Mouse (Mus musculus): ENCODE results near the gene Aldh1a2. TPM values are rescaled to one million over a fixed set of nuclear protein-coding genes. Genes with fewer than 3 reads are reported as not detected.
A peak's percentile ranks its signal among the peaks of the same experiment; 100 is the strongest.

Aldh1a2 gene
- total RNA-seq, 4 experiments from 2014 or later, result 53.9 to 84.0 (median 63.2) TPM

GRCm38 (mm10) chr9:71216036-71216995, 727 bp downstream of the Aldh1a2 start:
- DNase-seq, result no peak

DNA sequence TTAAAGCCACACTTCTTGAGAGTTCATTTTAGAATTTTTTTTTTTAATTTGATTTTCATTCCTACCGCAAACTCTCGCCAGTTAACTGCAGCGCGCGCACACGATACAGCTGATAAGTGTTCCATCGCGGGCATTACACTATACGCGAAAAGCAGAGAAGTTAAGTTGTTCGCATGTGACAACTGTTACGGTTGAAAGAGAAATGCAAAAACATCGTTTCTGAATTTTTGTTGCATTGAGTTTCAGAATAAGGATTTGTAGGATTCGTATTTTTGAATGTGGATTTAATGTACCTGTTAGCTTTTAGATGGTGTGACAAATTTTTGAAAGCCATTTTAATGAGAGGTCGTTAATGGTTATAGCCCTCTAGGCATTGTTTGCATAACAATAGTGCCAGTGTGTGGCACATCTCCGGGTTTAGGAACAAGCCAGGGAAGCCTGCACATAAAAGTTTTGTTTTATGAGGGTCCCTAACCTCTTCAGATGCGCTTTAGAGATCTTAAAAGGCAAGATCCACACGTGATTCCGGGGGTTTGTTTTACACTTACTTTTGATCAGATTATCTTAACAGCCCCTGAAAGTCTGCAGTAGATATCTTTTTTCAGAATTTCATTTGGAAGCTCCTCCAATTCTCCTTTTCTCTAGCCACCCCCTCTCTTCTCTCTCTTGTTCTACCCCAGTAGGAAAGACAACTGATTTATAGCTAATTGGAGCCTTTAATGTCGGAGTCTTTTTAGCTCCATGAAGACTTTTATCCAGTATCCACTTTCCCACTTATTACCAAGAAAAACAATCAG, 1.6 kb downstream of the Aldh1a2 start:
- no peak for DNase-seq

- no peak for DNase-seq
These were observed 2.2 kb downstream of the Aldh1a2 start for GRCm38 (mm10) chr9:71217793-71218095.

- no peak for DNase-seq
These were observed 3.6 kb downstream of the Aldh1a2 start for GRCm38 (mm10) chr9:71219161-71219560.

GRCm38 (mm10) chr9:71220401-71220800, 4.8 kb downstream of the Aldh1a2 start:
- peak; percentile 31 for DNase-seq

- no peak for DNase-seq
These were observed 11.8 kb downstream of the Aldh1a2 start for GRCm38 (mm10) chr9:71227226-71227970.

GRCm38 (mm10) chr9:71230011-71230410, 14.4 kb downstream of the Aldh1a2 start:
- DNase-seq, result no peak

- DNase-seq, result no peak
These were observed 21.0 kb downstream of the Aldh1a2 start for GRCm38 (mm10) chr9:71236540-71236939.

DNA sequence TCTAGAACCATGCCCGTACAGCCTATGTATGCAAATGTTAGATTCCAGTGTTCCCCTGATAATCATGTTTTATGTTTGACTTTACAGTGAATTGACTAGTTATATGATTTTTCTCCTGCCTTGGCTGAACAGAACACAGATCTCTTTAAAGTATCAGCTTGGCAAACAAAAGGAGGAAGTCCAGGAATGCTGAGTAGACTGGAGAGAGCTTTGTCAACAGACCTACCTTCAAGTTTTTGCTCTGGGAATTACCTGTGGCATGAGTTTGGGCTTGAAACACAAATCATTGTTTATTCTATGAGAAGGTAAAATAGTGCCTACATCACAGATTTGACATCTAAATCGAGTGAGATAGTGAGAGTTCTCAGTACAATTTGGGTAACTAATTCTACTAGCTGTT, 24.3 kb downstream of the Aldh1a2 start:
- no peak for DNase-seq

GRCm38 (mm10) chr9:71241515-71242411, 26.2 kb downstream of the Aldh1a2 start:
- DNase-seq, result no peak

GRCm38 (mm10) chr9:71242412-71242781, 26.8 kb downstream of the Aldh1a2 start:
- no peak for DNase-seq

DNA sequence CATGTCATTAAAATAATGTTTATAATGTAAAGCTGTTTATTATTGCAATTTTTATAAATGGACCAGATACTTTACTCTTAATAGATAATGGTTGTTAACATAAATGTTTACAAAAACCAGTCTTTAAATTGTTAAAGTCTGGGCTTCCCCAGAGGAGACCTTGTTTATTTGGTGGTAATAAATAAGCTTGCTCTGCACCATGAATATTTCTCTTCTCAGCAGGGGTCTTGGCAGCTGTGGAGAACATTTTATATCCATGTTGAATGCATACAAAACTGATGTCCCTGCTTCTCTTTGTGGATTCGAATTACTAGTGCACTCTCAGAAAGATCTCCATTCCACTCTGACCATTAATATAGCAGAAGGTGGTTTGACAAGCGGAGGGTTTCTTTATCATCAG, 38.8 kb downstream of the Aldh1a2 start:
- DNase-seq, result no peak

- no peak for DNase-seq
These were observed 47.1 kb downstream of the Aldh1a2 start for GRCm38 (mm10) chr9:71262711-71263110.

GRCm38 (mm10) chr9:71269711-71270110, 54.1 kb downstream of the Aldh1a2 start:
- DNase-seq, result no peak

DNA sequence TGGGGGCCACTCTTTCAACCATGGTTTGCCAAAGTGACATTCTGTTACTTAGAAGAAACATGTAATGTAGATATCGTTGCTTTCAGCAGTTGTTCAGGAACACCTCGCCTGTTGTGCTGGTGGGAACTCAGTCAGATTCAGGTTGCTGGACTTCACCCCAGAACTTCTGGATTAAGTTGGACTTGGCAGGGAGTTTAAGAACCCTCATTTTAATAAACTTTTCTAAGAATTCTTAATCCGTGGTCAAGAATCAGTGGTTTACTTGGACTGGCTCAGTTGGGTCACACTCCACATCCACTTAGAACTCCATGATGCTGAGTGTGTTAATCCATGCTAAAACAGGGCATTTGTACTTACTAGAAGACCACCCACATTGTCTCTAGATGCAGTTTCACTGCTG, 54.6 kb downstream of the Aldh1a2 start:
- DNase-seq, result no peak

DNA sequence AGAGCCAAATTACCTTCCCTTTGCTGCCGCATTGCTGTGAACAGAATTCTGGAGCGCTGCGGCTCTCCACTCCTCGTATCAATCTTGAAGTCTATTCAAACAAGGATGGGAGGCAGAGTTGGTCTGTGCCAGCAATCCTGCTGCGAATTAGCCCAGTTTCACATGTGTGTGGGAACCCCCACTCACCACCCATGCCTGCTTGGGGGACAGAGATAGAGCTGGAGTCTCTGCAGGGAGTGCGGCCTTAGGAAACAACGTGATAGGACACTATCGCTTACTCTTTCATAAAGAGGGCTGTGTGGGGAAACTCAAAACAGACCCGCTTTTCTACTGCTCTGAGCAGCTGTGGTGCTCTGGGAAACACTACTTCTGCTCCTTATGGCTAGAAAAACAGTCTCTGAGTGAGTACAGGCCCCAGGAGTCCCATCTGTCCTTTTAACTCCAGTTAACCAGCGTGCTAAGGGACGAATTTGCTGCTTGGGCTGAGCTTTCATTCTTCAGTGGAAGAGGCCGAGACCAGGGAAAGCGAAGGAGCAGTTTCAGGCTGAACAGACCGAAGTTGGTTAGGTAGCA, 60.6 kb downstream of the Aldh1a2 start:
- DNase-seq, result no peak

- no peak for DNase-seq
These were observed 63.2 kb downstream of the Aldh1a2 start for GRCm38 (mm10) chr9:71278741-71279140.

GRCm38 (mm10) chr9:71283156-71283555, 67.6 kb downstream of the Aldh1a2 start:
- DNase-seq, result no peak

- DNase-seq, result no peak
These were observed 69.6 kb downstream of the Aldh1a2 start for GRCm38 (mm10) chr9:71285231-71285630.

DNA sequence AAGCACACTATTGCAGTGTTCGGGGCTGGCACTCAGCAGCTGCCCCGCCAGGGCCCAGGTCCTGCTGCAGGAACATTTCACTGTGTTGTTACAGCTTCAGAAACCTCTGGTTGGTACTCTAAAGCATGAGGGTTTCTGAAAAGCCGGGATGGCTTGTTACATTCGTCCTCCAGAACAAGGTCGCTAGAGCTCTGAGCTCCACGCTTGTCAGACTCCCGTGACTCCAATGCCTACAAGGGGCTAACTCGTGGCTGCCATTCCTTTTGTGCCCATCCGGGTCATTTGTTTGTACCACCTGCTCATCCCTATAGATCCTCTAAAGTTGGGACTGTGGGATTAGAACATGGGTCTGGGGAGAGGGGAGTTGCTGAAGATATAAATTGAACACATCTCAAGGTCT, 70.8 kb downstream of the Aldh1a2 start:
- no peak for DNase-seq

GRCm38 (mm10) chr9:71288738-71289137, 73.1 kb downstream of the Aldh1a2 start:
- DNase-seq, result no peak

- no peak for DNase-seq
These were observed 74.2 kb downstream of the Aldh1a2 start for GRCm38 (mm10) chr9:71289810-71290209.

Measured in adrenal gland, adult 8-10 months (tissue).